Mouse (Mus musculus) stomach, embryonic 15.5 days (tissue): ENCODE measurements around the gene Tarbp2. TPM values are rescaled to one million over a fixed set of nuclear protein-coding genes. Genes with fewer than 3 reads are reported as not detected.

Source experiments
- ATAC-seq: fragments of 200-750 bp; cut with Nextera tagmentation; 2 replicates; pipeline ENCODE4 v1.8.0; 2017; ENCODE audit warnings: low read depth, moderate number of reproducible peaks, moderate TSS enrichment; ENCODE audit not compliant: insufficient read depth, low FRiP score
- H3K27ac ChIP-seq: fragments of 300-500 bp; sonication (generic); 2 replicates; pipeline ENCODE4 v1.5.1; 2015; ENCODE audit warnings: mild to moderate bottlenecking, inconsistent platforms
- H3K27me3 ChIP-seq: fragments of 300-500 bp; sonication (generic); replicated peaks from 2 replicates; pipeline ENCODE4 v1.6.1; 2015; ENCODE audit warnings: inconsistent platforms
- H3K36me3 ChIP-seq: fragments of 300-500 bp; sonication (generic); 2 replicates; pipeline ENCODE4 v1.6.1; 2015; ENCODE audit warnings: inconsistent platforms
- H3K4me1 ChIP-seq: fragments of 300-500 bp; sonication (generic); 2 replicates; pipeline ENCODE4 v1.6.1; 2015; ENCODE audit warnings: inconsistent platforms
- H3K4me2 ChIP-seq: fragments of 300-500 bp; sonication (generic); 2 replicates; pipeline ENCODE4 v1.6.1; 2015; ENCODE audit warnings: mild to moderate bottlenecking, inconsistent platforms
- H3K4me3 ChIP-seq: fragments of 300-500 bp; sonication (generic); replicated peaks from 2 replicates; pipeline ENCODE4 v1.5.1; 2015; ENCODE audit warnings: inconsistent platforms
- H3K9ac ChIP-seq: fragments of 300-500 bp; sonication (generic); 2 replicates; pipeline ENCODE4 v1.6.1; 2015; ENCODE audit warnings: inconsistent platforms
- H3K9me3 ChIP-seq: fragments of 300-500 bp; sonication (generic); 2 replicates; pipeline ENCODE4 v1.6.1; 2016; ENCODE audit warnings: inconsistent platforms
- WGBS: fragments of 180-500 bp; shearing (Covaris S2); methylation state at CpG from one replicate; pipeline ENCODE4 v1.1.7; 2015; 5-methylcytosine and 5-hydroxymethylcytosine counted together
- polyA plus RNA-seq: library from polyadenylated mRNA; unstranded; fragments of >200 nt; fragmentation: Nextera tagmentation; extraction: Ambion mirVana; gene quantifications from 2 replicates; pipeline ENCODE4 v1.2.1, GENCODE M21; 2015

The Tarbp2 gene
- polyA plus RNA-seq, 1 experiment from 2014 or later, result 87.3 TPM

DNA sequence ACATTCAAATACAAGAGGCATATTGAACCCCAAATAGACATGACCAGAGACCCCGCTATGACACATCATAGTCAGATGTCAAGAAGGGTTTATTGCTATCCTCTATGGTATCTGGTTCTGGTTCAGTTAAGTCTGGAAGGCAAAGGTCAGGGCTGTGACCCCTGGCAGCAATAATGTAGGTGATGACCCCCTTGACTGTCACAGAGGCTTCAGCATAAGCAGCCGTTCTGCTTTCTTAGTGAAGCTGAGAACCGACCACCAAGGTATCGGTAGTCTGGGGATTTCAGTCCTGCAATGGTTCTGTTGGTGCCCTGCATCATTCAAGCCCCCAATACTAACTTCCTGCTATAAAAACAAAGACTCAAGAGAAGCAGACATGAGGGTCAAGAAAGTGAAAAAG, 13.6 kb downstream of the Tarbp2 start:
- Histone ChIP-seq H3K27me3 (no peaks in the 10 kb centered on the region), H3K9me3 (no peaks in the 10 kb centered on the region), H3K36me3 (peaks cover 58% of the 10 kb centered on the region), H3K9ac (no peak overlapping the region), H3K4me3 (no peak overlapping the region), H3K4me1 (no peaks in the 10 kb centered on the region), H3K4me2 (no peak overlapping the region), H3K27ac (no peak overlapping the region)
- no peak for ATAC-seq
- 88% methylated on average over 4 of the region's 4 CpGs for WGBS

DNA sequence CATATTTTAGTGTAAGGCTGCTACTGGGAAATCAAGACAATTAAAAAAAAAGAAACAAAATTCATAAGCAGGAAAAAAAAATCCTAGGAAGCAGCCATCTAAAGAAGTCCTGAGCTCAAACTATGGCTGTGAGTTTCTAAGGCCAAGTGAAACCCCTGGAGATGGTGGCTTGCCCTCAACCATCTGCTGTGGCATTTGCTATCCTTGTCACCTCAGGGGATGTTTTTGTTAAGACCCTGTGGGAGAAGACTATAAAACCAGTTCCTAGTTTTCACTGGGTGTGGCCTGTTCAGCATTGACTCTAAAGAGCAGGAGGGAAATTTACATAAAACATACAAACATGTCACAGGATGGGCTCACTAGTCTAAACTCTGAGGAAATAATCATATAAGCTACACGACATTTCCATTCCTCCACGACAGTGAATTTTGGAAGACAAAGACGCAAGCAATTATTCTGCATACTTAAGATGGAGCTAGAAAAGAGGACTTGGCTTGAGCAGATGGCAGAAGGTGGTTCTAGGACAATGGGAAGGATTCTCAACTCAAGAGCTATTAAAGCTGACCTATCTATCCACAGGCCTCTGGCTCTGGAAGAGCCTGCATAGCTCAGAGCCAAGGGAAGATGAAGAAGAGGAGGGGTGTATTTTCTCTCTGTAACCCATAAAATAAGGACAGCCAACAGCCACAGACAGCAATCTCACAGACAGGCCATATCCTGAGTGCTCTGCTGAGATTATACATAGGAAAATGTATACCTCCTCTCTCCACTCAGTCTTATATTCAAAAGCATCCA, 14.3 kb downstream of the Tarbp2 start:
- Histone ChIP-seq H3K4me3 (no peak overlapping the region), H3K36me3 (peaks cover 61% of the 10 kb centered on the region), H3K9ac (no peak overlapping the region), H3K4me2 (no peak overlapping the region), H3K4me1 (no peaks in the 10 kb centered on the region), H3K9me3 (no peaks in the 10 kb centered on the region), H3K27me3 (no peaks in the 10 kb centered on the region), H3K27ac (no peak overlapping the region)
- no peak for ATAC-seq
- WGBS, result 85% methylated on average over 3 of the region's 3 CpGs

DNA sequence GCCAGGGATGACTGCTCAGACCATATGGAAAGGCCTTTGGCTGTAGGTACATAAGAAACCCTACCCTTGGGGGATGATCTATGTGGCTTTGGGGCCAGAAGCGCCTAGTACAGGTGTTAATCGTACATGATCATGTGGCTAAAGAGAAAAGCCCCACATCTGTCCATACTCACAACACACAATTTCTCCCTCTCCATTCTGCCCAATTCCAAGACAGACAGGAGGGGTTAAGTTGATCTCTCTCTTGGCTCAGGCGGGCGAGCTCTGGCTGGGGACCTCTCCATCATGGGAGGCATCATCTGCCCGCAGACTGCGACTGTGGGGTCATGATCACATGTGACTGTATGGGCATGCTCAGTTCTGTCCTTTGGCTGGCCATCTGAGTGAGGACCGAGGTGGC, 15.9 kb downstream of the Tarbp2 start:
- peaks cover 56% of the 10 kb centered on the region for H3K36me3 ChIP-seq
- ATAC-seq, result no peak
- H3K4me2 ChIP-seq, result no peak overlapping the region
- H3K27me3 ChIP-seq, result no peaks in the 10 kb centered on the region
- H3K4me3 ChIP-seq, result no peak overlapping the region
- H3K4me1 ChIP-seq, result no peaks in the 10 kb centered on the region
- H3K27ac ChIP-seq, result no peak overlapping the region
- WGBS, result 88% methylated on average over 7 of the region's 7 CpGs
- H3K9me3 ChIP-seq, result no peaks in the 10 kb centered on the region
- no peak overlapping the region for H3K9ac ChIP-seq

DNA sequence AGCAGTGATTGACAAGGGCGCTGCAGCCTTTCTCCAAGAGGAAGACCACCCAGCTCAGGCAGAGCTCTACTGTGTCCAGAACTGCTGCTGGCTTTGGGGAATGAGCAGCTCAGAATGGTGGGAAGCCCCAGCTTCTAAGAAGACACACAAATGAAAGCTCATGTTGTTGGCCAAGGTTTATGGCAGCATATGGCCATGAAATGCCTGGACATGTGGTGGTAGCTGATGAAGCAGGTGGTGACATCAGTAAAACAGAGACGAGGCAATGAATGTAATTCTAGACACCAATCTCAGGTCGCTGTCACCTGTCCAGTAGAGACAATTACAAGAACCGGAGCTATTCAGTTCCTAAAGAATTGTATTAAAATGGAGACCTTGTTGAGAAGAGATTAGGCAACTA, 26.8 kb downstream of the Tarbp2 start:
- H3K4me1 ChIP-seq, result no peaks in the 10 kb centered on the region
- no peak overlapping the region for H3K9ac ChIP-seq
- WGBS, result 92% methylated on average over 4 of the region's 4 CpGs
- ATAC-seq, result no peak
- H3K4me3 ChIP-seq, result no peak overlapping the region
- no peaks in the 10 kb centered on the region for H3K27me3 ChIP-seq
- peaks cover 19% of the 10 kb centered on the region for H3K36me3 ChIP-seq
- H3K9me3 ChIP-seq, result no peaks in the 10 kb centered on the region
- H3K4me2 ChIP-seq, result no peak overlapping the region
- H3K27ac ChIP-seq, result no peak overlapping the region

- Histone ChIP-seq H3K4me2 (no peak overlapping the region), H3K9me3 (no peaks in the 10 kb centered on the region), H3K4me1 (no peaks in the 10 kb centered on the region), H3K9ac (no peak overlapping the region), H3K27ac (no peak overlapping the region), H3K4me3 (no peak overlapping the region), H3K27me3 (no peaks in the 10 kb centered on the region), H3K36me3 (peaks cover 12% of the 10 kb centered on the region)
- WGBS, result 87% methylated on average over 3 of the region's 3 CpGs
- no peak for ATAC-seq
Measured at GRCm38 (mm10) chr15:102546246-102546645, 28.3 kb downstream of the Tarbp2 start.

DNA sequence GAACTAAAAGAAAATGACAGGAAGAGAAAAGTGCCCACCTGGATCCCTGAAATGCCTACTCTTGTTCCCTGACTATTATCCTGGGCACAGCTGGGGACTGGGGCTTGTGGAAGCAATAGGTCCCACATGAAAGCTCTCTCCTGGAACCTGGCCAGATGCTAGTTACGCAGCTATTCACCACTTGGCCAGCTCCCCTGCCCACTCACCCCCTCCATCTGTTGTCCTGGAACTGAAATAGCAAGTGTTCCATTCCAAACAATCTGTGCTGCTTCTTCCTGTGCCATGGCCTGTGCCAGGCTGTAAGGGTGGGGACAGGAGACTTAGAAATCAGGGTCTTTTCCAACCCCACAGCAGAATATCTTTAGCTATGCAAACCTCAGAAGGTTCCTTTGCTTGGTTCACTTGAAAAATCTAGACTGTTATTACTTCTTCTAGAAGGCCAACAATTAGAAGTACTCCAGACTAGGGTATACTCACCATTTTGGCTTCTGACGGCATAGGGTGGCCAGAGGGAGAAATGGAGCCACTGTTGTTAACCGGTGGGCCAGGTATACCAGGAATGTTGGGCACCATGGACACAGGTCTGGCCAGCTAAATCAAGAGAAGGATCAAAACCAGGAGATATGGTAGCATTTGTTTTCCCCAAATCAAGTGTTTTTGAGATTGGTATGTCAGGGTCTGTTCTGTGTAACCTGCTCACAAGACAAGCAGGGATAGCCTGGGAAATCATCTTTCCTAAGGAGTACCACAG, 28.9 kb downstream of the Tarbp2 start:
- WGBS, result 80% methylated on average over 3 of the region's 3 CpGs
- no peak for ATAC-seq
- H3K4me2 ChIP-seq, result no peak overlapping the region
- no peaks in the 10 kb centered on the region for H3K27me3 ChIP-seq
- H3K4me1 ChIP-seq, result no peaks in the 10 kb centered on the region
- H3K4me3 ChIP-seq, result no peak overlapping the region
- no peak overlapping the region for H3K9ac ChIP-seq
- no peak overlapping the region for H3K27ac ChIP-seq
- no peaks in the 10 kb centered on the region for H3K9me3 ChIP-seq
- peaks cover 15% of the 10 kb centered on the region for H3K36me3 ChIP-seq

DNA sequence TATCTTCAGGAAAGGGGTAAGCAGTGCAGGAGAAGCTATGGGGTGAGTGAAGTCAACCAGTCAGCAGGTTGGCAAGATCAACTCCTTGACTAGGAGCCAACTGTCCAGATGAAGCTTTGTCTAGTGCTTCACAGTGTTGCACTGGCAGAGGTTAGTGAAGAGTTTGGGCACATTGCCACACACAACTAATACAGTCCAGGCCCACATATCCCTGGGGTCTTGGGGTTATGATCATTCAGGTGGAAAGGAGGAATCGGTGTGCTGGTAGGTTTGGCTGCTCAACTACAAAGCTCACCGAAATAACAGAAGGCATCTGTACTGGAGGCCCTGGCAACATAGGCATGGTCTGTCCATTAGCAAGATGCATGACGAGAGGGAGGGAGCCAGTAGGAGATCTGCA, 29.5 kb downstream of the Tarbp2 start:
- Histone ChIP-seq H3K9ac (no peak overlapping the region), H3K27ac (no peak overlapping the region), H3K27me3 (no peaks in the 10 kb centered on the region), H3K9me3 (no peaks in the 10 kb centered on the region), H3K4me3 (no peak overlapping the region), H3K4me1 (no peaks in the 10 kb centered on the region), H3K4me2 (no peak overlapping the region), H3K36me3 (peaks cover 20% of the 10 kb centered on the region)
- ATAC-seq, result no peak
- 95% methylated on average over 3 of the region's 3 CpGs for WGBS

DNA sequence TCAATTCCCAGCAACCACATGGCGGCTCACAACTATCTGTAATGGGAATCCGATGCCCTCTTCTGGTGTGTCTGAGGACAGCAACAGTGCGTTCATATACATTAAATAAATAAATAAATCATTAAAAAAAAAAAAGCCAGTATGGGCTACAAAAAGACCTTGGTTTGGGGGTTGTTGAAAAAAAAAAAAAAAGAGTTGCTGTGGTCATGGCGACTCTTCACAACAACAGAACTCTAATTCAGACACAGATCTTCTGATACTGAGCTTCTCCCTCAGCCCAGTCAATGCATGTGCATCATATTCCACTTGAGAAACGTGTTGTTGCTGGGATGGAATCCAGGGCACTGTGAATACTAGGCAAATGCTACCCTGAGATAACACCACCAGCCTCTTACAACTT, 34.6 kb downstream of the Tarbp2 start:
- no peaks in the 10 kb centered on the region for H3K27me3 ChIP-seq
- ATAC-seq, result no peak
- H3K9ac ChIP-seq, result no peak overlapping the region
- no peak overlapping the region for H3K4me2 ChIP-seq
- H3K4me3 ChIP-seq, result no peak overlapping the region
- WGBS, result 95% methylated on average over 5 of the region's 5 CpGs
- no peaks in the 10 kb centered on the region for H3K9me3 ChIP-seq
- H3K36me3 ChIP-seq, result peaks cover 25% of the 10 kb centered on the region
- H3K27ac ChIP-seq, result no peak overlapping the region
- no peaks in the 10 kb centered on the region for H3K4me1 ChIP-seq

DNA sequence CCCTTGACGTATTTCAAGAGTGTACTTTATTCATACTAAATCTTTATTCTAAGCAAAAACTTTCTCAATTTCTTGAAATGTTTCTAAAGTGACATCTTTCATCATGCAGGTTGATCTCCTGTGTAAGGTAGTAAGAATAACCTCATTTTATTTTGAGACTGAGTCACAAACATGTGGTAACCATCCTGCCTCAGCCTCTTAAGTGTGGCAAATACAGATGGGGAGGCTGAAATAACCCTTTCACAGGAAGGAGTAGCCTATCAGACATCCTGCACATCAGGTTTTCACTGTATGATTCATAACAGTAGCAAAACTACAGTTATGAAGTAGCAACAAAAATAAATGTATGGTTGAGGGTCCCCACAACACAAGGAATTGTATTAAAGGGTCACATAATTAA, 37.6 kb downstream of the Tarbp2 start:
- H3K4me2 ChIP-seq, result no peak overlapping the region
- H3K4me1 ChIP-seq, result no peaks in the 10 kb centered on the region
- H3K9ac ChIP-seq, result no peak overlapping the region
- H3K9me3 ChIP-seq, result no peaks in the 10 kb centered on the region
- no peak overlapping the region for H3K27ac ChIP-seq
- H3K36me3 ChIP-seq, result peaks cover 25% of the 10 kb centered on the region
- 93% methylated on average over 1 of the region's 1 CpGs for WGBS
- ATAC-seq, result no peak
- no peak overlapping the region for H3K4me3 ChIP-seq
- H3K27me3 ChIP-seq, result no peaks in the 10 kb centered on the region

GRCm38 (mm10) chr15:102557580-102557979, 39.6 kb downstream of the Tarbp2 start:
- ATAC-seq, result no peak
- no peaks in the 10 kb centered on the region for H3K9me3 ChIP-seq
- H3K4me2 ChIP-seq, result no peak overlapping the region
- H3K4me1 ChIP-seq, result no peaks in the 10 kb centered on the region
- no peak overlapping the region for H3K27ac ChIP-seq
- peaks cover 14% of the 10 kb centered on the region; the same call in 1 of the 2 replicates for H3K36me3 ChIP-seq
- H3K27me3 ChIP-seq, result no peaks in the 10 kb centered on the region
- no peak overlapping the region for H3K9ac ChIP-seq
- H3K4me3 ChIP-seq, result no peak overlapping the region

DNA sequence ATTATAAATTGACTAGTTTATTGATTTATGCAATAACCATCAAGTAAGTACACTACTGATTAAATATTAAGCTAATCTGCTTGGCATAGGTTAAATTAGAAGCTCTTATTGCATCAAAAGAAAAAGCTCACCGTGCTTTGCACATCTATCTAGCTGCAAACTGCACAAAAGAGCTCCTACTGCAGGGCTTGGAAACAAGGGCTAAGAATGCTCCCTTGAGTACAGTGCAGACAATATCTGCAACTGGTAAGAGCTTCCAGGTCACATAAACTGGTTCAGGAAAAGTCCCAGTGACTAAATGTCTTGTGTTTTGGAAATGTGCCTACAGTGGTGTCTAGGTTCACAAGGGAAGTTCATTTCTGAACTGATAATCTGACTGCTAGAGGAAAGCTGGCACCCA, 44.5 kb downstream of the Tarbp2 start:
- Histone ChIP-seq H3K4me3 (no peak overlapping the region), H3K27ac (no peak overlapping the region), H3K27me3 (no peaks in the 10 kb centered on the region), H3K9me3 (no peaks in the 10 kb centered on the region), H3K4me2 (no peak overlapping the region), H3K36me3 (no peaks in the 10 kb centered on the region; the same call in 1 of the 2 replicates), H3K4me1 (no peaks in the 10 kb centered on the region), H3K9ac (no peak overlapping the region)
- WGBS, result 84% methylated on average over 1 of the region's 1 CpGs
- ATAC-seq, result no peak

DNA sequence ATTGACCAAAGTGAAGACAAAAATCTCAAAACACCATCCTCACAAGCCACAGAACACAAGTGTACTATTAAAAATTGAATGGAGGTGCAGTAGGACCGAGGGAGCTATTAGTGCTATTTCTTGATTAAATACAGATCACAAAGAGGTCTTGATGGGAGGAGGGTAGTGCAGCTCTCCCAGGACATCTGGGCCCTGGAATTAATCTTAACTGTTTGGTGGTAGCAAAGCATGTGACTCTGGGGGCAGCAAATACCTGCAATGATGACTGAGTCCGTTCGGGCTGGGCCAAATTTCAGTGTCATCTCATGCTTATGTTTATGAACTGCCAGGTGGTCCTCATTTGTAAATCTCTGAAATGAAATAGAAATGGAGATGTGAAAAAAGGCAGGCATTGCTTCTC, 45.1 kb downstream of the Tarbp2 start:
- H3K27ac ChIP-seq, result no peak overlapping the region
- no peaks in the 10 kb centered on the region for H3K4me1 ChIP-seq
- 75% methylated on average over 3 of the region's 3 CpGs for WGBS
- no peak overlapping the region for H3K4me3 ChIP-seq
- no peaks in the 10 kb centered on the region; the same call in 1 of the 2 replicates for H3K36me3 ChIP-seq
- no peaks in the 10 kb centered on the region for H3K9me3 ChIP-seq
- H3K9ac ChIP-seq, result no peak overlapping the region
- no peak overlapping the region for H3K4me2 ChIP-seq
- no peaks in the 10 kb centered on the region for H3K27me3 ChIP-seq
- ATAC-seq, result no peak
